Mouse (Mus musculus) intestine, embryonic 15.5 days (tissue): ENCODE measurements around the gene Dgkk. TPM values are rescaled to one million over a fixed set of nuclear protein-coding genes. Genes with fewer than 3 reads are reported as not detected.
"Not testable (repeated sequence)": the region's sequence is repeated elsewhere in the genome, so short reads cannot be mapped to it uniquely, and the experiment has no call there.

Experiments
- ATAC-seq: fragments of 200-750 bp; cut with Nextera tagmentation; 2 replicates; pipeline ENCODE4 v1.8.0; 2017; ENCODE audit warnings: moderate TSS enrichment, moderate library complexity
- H3K27ac ChIP-seq: fragments of 300-500 bp; sonication (generic); 2 replicates; pipeline ENCODE4 v1.5.1; 2015; ENCODE audit warnings: mild to moderate bottlenecking, inconsistent platforms
- H3K27me3 ChIP-seq: fragments of 300-500 bp; sonication (generic); replicated peaks from 2 replicates; pipeline ENCODE4 v1.6.1; 2015; ENCODE audit warnings: inconsistent platforms
- H3K36me3 ChIP-seq: fragments of 300-500 bp; sonication (generic); 2 replicates; pipeline ENCODE4 v1.6.1; 2015; ENCODE audit warnings: inconsistent platforms
- H3K4me1 ChIP-seq: fragments of 300-500 bp; sonication (generic); replicated peaks from 2 replicates; pipeline ENCODE4 v1.6.1; 2015; ENCODE audit warnings: inconsistent platforms
- H3K4me2 ChIP-seq: fragments of 300-500 bp; sonication (generic); replicated peaks from 2 replicates; pipeline ENCODE4 v1.6.1; 2015; ENCODE audit warnings: mild to moderate bottlenecking, inconsistent platforms
- H3K4me3 ChIP-seq: fragments of 300-500 bp; sonication (generic); replicated peaks from 2 replicates; pipeline ENCODE4 v1.5.1; 2015; ENCODE audit warnings: inconsistent platforms
- H3K9ac ChIP-seq: fragments of 300-500 bp; sonication (generic); 2 replicates; pipeline ENCODE4 v1.6.1; 2015; ENCODE audit warnings: inconsistent platforms
- H3K9me3 ChIP-seq: fragments of 300-500 bp; sonication (generic); 2 replicates; pipeline ENCODE4 v1.6.1; 2016; ENCODE audit warnings: inconsistent platforms
- WGBS: fragments of 180-500 bp; shearing (Covaris S2); methylation state at CpG from one replicate; pipeline ENCODE4 v1.1.7; 2015; 5-methylcytosine and 5-hydroxymethylcytosine counted together
- polyA plus RNA-seq: library from polyadenylated mRNA; unstranded; fragments of >200 nt; fragmentation: Nextera tagmentation; extraction: Ambion mirVana; gene quantifications from 2 replicates; pipeline ENCODE4 v1.2.1, GENCODE M21; 2015

Dgkk gene
- polyA plus RNA-seq, 1 experiment from 2014 or later: 0.19 TPM

DNA sequence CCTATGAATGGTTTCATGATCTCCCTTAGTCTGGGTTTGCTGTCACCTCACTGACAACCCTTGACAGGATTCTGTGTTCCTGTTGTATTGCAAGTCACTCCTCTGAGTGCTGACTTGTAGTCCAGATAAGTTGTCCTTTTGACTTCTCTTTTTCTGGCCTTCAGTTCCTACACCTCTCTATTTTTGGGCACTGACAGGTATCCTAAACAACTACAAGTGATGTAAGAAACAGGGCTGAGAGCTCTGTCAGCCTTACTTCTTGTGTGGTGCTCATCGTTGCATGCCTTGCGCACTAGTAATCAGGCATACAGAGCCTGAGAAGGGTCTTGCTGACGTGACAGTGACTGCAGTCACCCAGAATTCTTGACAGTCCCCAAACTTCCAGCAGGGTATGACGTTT is 147.1 kb downstream of the Dgkk start:
- 79% methylated on average over 4 of the region's 4 CpGs for WGBS
- no peaks in the 10 kb centered on the region for H3K9me3 ChIP-seq
- no peak for ATAC-seq
- H3K4me3 ChIP-seq: no peak overlapping the region
- no peaks in the 10 kb centered on the region for H3K4me1 ChIP-seq
- H3K4me2 ChIP-seq: no peak overlapping the region
- no peaks in the 10 kb centered on the region for H3K27me3 ChIP-seq
- no peak overlapping the region for H3K9ac ChIP-seq
- no peaks in the 10 kb centered on the region for H3K36me3 ChIP-seq
- H3K27ac ChIP-seq: no peak overlapping the region

DNA sequence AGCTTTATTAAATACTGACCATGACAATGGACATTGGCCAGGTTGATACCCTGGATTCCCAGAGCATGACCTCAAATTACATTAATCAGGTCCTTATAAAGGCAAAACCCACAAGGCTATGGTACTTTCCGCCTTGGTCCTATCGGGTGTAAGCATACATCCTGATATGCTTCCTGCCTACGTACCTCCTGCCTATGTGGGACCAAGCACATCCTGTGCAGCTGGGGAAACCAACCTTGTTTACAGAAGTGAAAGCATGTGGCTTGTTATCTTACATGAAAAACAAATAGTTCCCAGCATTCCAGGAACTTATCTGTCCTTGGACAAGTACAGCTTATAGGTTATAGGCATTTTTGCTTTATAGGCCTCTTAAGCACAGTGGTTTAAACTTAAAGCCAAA is 189.5 kb downstream of the Dgkk start:
- no peaks in the 10 kb centered on the region for H3K36me3 ChIP-seq
- no peaks in the 10 kb centered on the region for H3K27me3 ChIP-seq
- no peak overlapping the region for H3K27ac ChIP-seq
- 84% methylated on average over 3 of the region's 3 CpGs for WGBS
- H3K4me2 ChIP-seq: no peak overlapping the region
- H3K9me3 ChIP-seq: no peaks in the 10 kb centered on the region
- no peak overlapping the region for H3K9ac ChIP-seq
- H3K4me3 ChIP-seq: no peak overlapping the region
- ATAC-seq: no peak
- no peaks in the 10 kb centered on the region for H3K4me1 ChIP-seq

DNA sequence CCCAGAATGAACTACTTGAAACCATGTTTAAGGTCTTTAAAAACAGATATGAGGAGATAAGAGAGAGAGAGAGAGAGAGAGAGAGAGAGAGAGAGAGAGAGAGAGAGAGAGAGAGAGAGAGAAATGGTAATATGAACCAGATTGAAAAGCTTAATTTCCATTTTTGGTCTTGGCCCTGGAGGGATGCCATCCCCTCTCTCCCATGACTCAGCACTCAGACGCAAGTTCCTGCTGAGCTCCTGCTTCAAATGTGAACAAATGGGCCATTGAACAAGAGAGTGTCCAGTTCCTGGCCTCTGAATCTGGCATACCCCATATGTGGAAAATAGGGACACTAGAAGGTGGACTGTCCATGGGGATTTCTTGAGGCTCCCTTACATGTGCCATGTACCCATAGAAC is 192.8 kb downstream of the Dgkk start:
- 68% methylated on average over 1 of the region's 1 CpGs for WGBS
- no peak overlapping the region for H3K4me3 ChIP-seq
- no peak for ATAC-seq
- H3K4me1 ChIP-seq: no peaks in the 10 kb centered on the region
- H3K9me3 ChIP-seq: no peaks in the 10 kb centered on the region
- H3K36me3 ChIP-seq: no peaks in the 10 kb centered on the region
- no peak overlapping the region for H3K9ac ChIP-seq
- no peaks in the 10 kb centered on the region for H3K27me3 ChIP-seq
- H3K4me2 ChIP-seq: no peak overlapping the region
- H3K27ac ChIP-seq: no peak overlapping the region

DNA sequence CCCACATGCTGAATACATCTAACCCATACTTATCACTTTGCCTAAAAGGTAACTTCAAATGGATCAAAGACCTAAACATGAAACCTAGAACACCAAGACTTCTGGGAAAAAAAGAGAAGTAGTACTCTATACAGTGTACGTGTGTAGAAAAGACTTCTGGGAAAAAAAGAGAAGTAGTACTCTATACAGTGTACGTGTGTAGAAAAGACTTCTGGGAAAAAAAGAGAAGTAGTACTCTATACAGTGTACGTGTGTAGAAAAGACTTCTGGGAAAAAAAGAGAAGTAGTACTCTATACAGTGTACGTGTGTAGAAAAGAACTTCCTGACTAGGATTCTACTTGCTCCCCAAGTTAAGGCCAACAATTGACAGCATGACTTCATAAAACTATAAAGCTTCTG is 204.8 kb downstream of the Dgkk start:
- H3K36me3 ChIP-seq, H3K9ac ChIP-seq, H3K27ac ChIP-seq, H3K9me3 ChIP-seq, H3K4me2 ChIP-seq, H3K4me3 ChIP-seq, ATAC-seq, H3K27me3 ChIP-seq, H3K4me1 ChIP-seq: not testable (repeated sequence)
- 83% methylated on average over 4 of the region's 4 CpGs for WGBS
